25 mouse cellular contexts compared by ENCODE assay signal in genomic region chr13:3664241-3664640, GRCm38 (mm10). TPM values are rescaled to one million over a fixed set of nuclear protein-coding genes. Genes with fewer than 3 reads are reported as not detected.
DNase-seq lines count a peak whose midpoint lies in the region; ATAC-seq and TF ChIP-seq lines count a peak whose summit lies in the region.
"Had no signal": no experiment of that assay in that cellular context is flagged by ENCODE, and none has a peak within 500 bp of the region (broad histone marks: within the 10 kb centered on the region; RNA-seq: fewer than 3 reads in every experiment).

No protein-coding gene starts in this region.

- no peak for TF ChIP-seq CTCF in hindbrain, postnatal 0 days (IDR thresholded peaks at IDR 0.05; ENCODE audit: low read depth)
- no peak for TF ChIP-seq CTCF in liver, postnatal 0 days (IDR thresholded peaks at IDR 0.05; ENCODE audit: low read depth)

- H3K4me2 ChIP-seq in hindbrain, postnatal 0 days (ENCODE audit: low read depth, low read length): no peak overlapping the region
- no peak overlapping the region for H3K4me2 ChIP-seq in hindbrain, embryonic 13.5 days
- H3K4me2 ChIP-seq in liver, postnatal 0 days (ENCODE audit: low read depth, low read length): no peak overlapping the region
- H3K4me2 ChIP-seq in liver, embryonic 11.5 days: no peak overlapping the region
- H3K4me2 ChIP-seq: embryonic facial prominence, embryonic 12.5 days; heart, embryonic 11.5 days; hindbrain, embryonic 12.5 days; liver, embryonic 15.5 days; lung, embryonic 15.5 days; neural tube, embryonic 12.5 days had no signal

- no peak for TF ChIP-seq EP300 in liver, postnatal 0 days (IDR thresholded peaks at IDR 0.05; ENCODE audit: low read depth)

- no peak overlapping the region for H3K27ac ChIP-seq in hindbrain, postnatal 0 days
- no peak overlapping the region for H3K27ac ChIP-seq in hindbrain, embryonic 13.5 days
- no peak overlapping the region for H3K27ac ChIP-seq in liver, postnatal 0 days (ENCODE audit: low read depth)
- no peak overlapping the region for H3K27ac ChIP-seq in liver, embryonic 11.5 days (ENCODE audit: low read depth, low read length)
- H3K27ac ChIP-seq: embryonic facial prominence, embryonic 12.5 days; hindbrain, embryonic 12.5 days; liver, embryonic 15.5 days; lung, embryonic 15.5 days; midbrain, embryonic 10.5 days; neural tube, embryonic 12.5 days had no signal

- H3K9me3 ChIP-seq in hindbrain, postnatal 0 days (ENCODE audit: low read length): no peaks in the 10 kb centered on the region
- H3K9me3 ChIP-seq in hindbrain, embryonic 13.5 days: no peaks in the 10 kb centered on the region
- no peaks in the 10 kb centered on the region for H3K9me3 ChIP-seq in liver, postnatal 0 days (ENCODE audit: low read length)
- no peaks in the 10 kb centered on the region for H3K9me3 ChIP-seq in liver, embryonic 11.5 days (ENCODE audit: control insufficient read depth, low read length)
- H3K9me3 ChIP-seq: embryonic facial prominence, embryonic 12.5 days; hindbrain, embryonic 12.5 days; liver, embryonic 15.5 days; lung, embryonic 15.5 days; midbrain, embryonic 10.5 days; neural tube, embryonic 12.5 days had no signal

- WGBS in hindbrain, postnatal 0 days: 71% methylated on average over 3 of the region's 3 CpGs
- 69% methylated on average over 3 of the region's 3 CpGs for WGBS in hindbrain, embryonic 13.5 days
- WGBS in liver, postnatal 0 days (ENCODE audit: insufficient replicate concordance): 71% methylated on average over 3 of the region's 3 CpGs
- 61% methylated on average over 3 of the region's 3 CpGs for whole genome bisulfite sequencing in liver, embryonic 11.5 days

- H3K27me3 ChIP-seq in hindbrain, postnatal 0 days (ENCODE audit: insufficient read depth, low read length): no peaks in the 10 kb centered on the region
- H3K27me3 ChIP-seq in hindbrain, embryonic 13.5 days: no peaks in the 10 kb centered on the region
- H3K27me3 ChIP-seq in liver, postnatal 0 days (ENCODE audit: insufficient read depth, low read length): no peaks in the 10 kb centered on the region
- H3K27me3 ChIP-seq in liver, embryonic 11.5 days (replicated peaks; ENCODE audit: control insufficient read depth, insufficient read depth, low read length): no peaks in the 10 kb centered on the region
- H3K27me3 ChIP-seq: embryonic facial prominence, embryonic 12.5 days; hindbrain, embryonic 12.5 days; liver, embryonic 15.5 days; lung, embryonic 15.5 days; neural tube, embryonic 12.5 days; Patski had no signal

- no peaks in the 10 kb centered on the region for H3K36me3 ChIP-seq in hindbrain, postnatal 0 days (ENCODE audit: insufficient read depth, low read length)
- no peaks in the 10 kb centered on the region for H3K36me3 ChIP-seq in hindbrain, embryonic 13.5 days
- H3K36me3 ChIP-seq in liver, postnatal 0 days (replicated peaks; ENCODE audit: insufficient read depth, low read length): no peaks in the 10 kb centered on the region
- no peaks in the 10 kb centered on the region for H3K36me3 ChIP-seq in liver, embryonic 11.5 days (ENCODE audit: control insufficient read depth, insufficient read depth, low read length)
- H3K36me3 ChIP-seq: embryonic facial prominence, embryonic 12.5 days; hindbrain, embryonic 12.5 days; liver, embryonic 15.5 days; lung, embryonic 15.5 days; midbrain, embryonic 10.5 days; neural tube, embryonic 12.5 days had no signal

- ATAC-seq in hindbrain, postnatal 0 days: peak; percentile 24; the same call in 1 of the 2 replicates
- ATAC-seq in hindbrain, embryonic 13.5 days (ENCODE audit: low FRiP score): no peak
- peak; percentile 48 for ATAC-seq in liver, postnatal 0 days
- no peak for ATAC-seq in liver, embryonic 11.5 days (replicated peaks; ENCODE audit: low FRiP score)
- ATAC-seq: intestine, postnatal 0 days; Patski had no signal

- DNase-seq in hindbrain, postnatal 0 days (ENCODE audit: low spot score): no peak
- DNase-seq in liver, postnatal 0 days: peak; percentile 39
- DNase-seq in liver, embryonic 11.5 days (ENCODE audit: low spot score): no peak
- peak; percentile 80 for DNase-seq in kidney, postnatal 14 days
- no peak for DNase-seq in embryo, embryonic 11 days
- no peak for DNase-seq in gastrocnemius, adult 18-20 months (ENCODE audit: low spot score)
- DNase-seq: adrenal gland, postnatal 25 days; cerebellum, adult 18-20 months; gastrocnemius, postnatal 25 days; heart, adult 18-20 months; heart, postnatal 36 days; layer of hippocampus, postnatal 36 days; left cerebral cortex, postnatal 4 days; thymus, adult 2 months had no signal

- H3K4me1 ChIP-seq in hindbrain, postnatal 0 days (ENCODE audit: insufficient read depth, low read length): no peaks in the 10 kb centered on the region
- H3K4me1 ChIP-seq in hindbrain, embryonic 13.5 days (replicated peaks): no peaks in the 10 kb centered on the region
- H3K4me1 ChIP-seq in liver, postnatal 0 days (ENCODE audit: insufficient read depth): peaks cover 3% of the 10 kb centered on the region
- no peaks in the 10 kb centered on the region; the same call in 1 of the 2 replicates for H3K4me1 ChIP-seq in liver, embryonic 11.5 days (replicated peaks; ENCODE audit: control insufficient read depth, insufficient read depth, low read length)
- H3K4me1 ChIP-seq: hindbrain, embryonic 12.5 days; lung, embryonic 15.5 days; midbrain, embryonic 10.5 days; neural tube, embryonic 12.5 days had no signal

- no peak overlapping the region for H3K9ac ChIP-seq in hindbrain, postnatal 0 days (replicated peaks; ENCODE audit: low read length)
- no peak overlapping the region for H3K9ac ChIP-seq in hindbrain, embryonic 13.5 days
- no peak overlapping the region for H3K9ac ChIP-seq in liver, postnatal 0 days (replicated peaks)
- no peak overlapping the region for H3K9ac ChIP-seq in liver, embryonic 11.5 days (ENCODE audit: low read depth, low read length)
- H3K9ac ChIP-seq: embryonic facial prominence, embryonic 12.5 days; hindbrain, embryonic 12.5 days; liver, embryonic 15.5 days; lung, embryonic 15.5 days; neural tube, embryonic 12.5 days had no signal

- H3K4me3 ChIP-seq in hindbrain, postnatal 0 days (ENCODE audit: low read length): no peak overlapping the region
- H3K4me3 ChIP-seq in hindbrain, embryonic 13.5 days: no peak overlapping the region
- no peak overlapping the region for H3K4me3 ChIP-seq in liver, postnatal 0 days (ENCODE audit: low read depth, low read length)
- H3K4me3 ChIP-seq in liver, embryonic 11.5 days (ENCODE audit: low read depth, low read length): no peak overlapping the region
- H3K4me3 ChIP-seq: embryonic facial prominence, embryonic 12.5 days; hindbrain, embryonic 12.5 days; liver, embryonic 15.5 days; lung, embryonic 15.5 days; midbrain, embryonic 10.5 days; myocyte; neural tube, embryonic 12.5 days had no signal

RNA-seq across cellular contexts. Expression of gene Asb13, which starts 30.4 kb away (rescaled TPM):
- 16.6 and 17.3 TPM in 2 replicates for total RNA-seq in hindbrain, postnatal 0 days (2014; rRNA removed)
- 14.1 and 16.5 TPM in 2 replicates for polyA plus RNA-seq in hindbrain, postnatal 0 days (2015; fragmentation: Nextera tagmentation; extraction: Ambion mirVana)
- polyA plus RNA-seq in hindbrain, embryonic 13.5 days (2015; fragmentation: Nextera tagmentation; extraction: Ambion mirVana): 12.3 and 15.2 TPM in 2 replicates
- polyA plus RNA-seq in liver, postnatal 0 days (2015; fragmentation: Nextera tagmentation; extraction: Ambion mirVana): 5.6 and 7.8 TPM in 2 replicates
- polyA plus RNA-seq in liver, embryonic 11.5 days (2014; fragmentation: Nextera tagmentation; extraction: Ambion mirVana): 4.7 and 4.9 TPM in 2 replicates
- 10 to 100 TPM; 13.5 to 13.6 TPM for total RNA-seq in gastrocnemius, adult 18-20 months (2021)

RNA-seq across cellular contexts. Expression of gene Fam208b, which starts 53.3 kb away (rescaled TPM):
- 25.4 and 36.7 TPM in 2 replicates for total RNA-seq in hindbrain, postnatal 0 days (2014; rRNA removed)
- polyA plus RNA-seq in hindbrain, postnatal 0 days (2015; fragmentation: Nextera tagmentation; extraction: Ambion mirVana): 8.4 and 9.9 TPM in 2 replicates
- polyA plus RNA-seq in hindbrain, embryonic 13.5 days (2015; fragmentation: Nextera tagmentation; extraction: Ambion mirVana): 19.3 and 20.2 TPM in 2 replicates
- 2.8 and 3.0 TPM in 2 replicates for polyA plus RNA-seq in liver, postnatal 0 days (2015; fragmentation: Nextera tagmentation; extraction: Ambion mirVana)
- 10.8 and 14.5 TPM in 2 replicates for polyA plus RNA-seq in liver, embryonic 11.5 days (2014; fragmentation: Nextera tagmentation; extraction: Ambion mirVana)
- total RNA-seq in gastrocnemius, adult 18-20 months (2021): 1 to 10 TPM; 8.4 to 8.6 TPM

Comparison
In these comparisons a context has a peak if more than half of its experiments do, and no peak if none do; other contexts are left out.
1. ATAC-seq: peak in hindbrain, postnatal 0 days (single experiment) and liver, postnatal 0 days (single experiment); none in hindbrain, embryonic 13.5 days (single experiment) and liver, embryonic 11.5 days (single experiment).
2. DNase-seq: peak in liver, postnatal 0 days (single experiment) and kidney, postnatal 14 days (single experiment); none in hindbrain, postnatal 0 days (single experiment), liver, embryonic 11.5 days (single experiment), embryo, embryonic 11 days (single experiment) and gastrocnemius, adult 18-20 months (single experiment).